Mouse (Mus musculus) retina, embryonic 14.5 days (tissue): ENCODE measurements at regions not wholly inside any gene's neighbourhood (a gene's known extent, or its start where the extent isn't known, plus 50 kb on each side); places are given as distances from the start of the nearest gene placed in this dataset.
"Not testable (repeated sequence)": the region's sequence is repeated elsewhere in the genome, so short reads cannot be mapped to it uniquely, and the experiment has no call there.

Experiments
- DNase-seq: peaks from one replicate; pipeline ENCODE4 v3.0.0-alpha.2; 2015; ENCODE audit warnings: low spot score

- DNase-seq, result no peak
These were observed 159.4 kb upstream of the Gm21897 start for GRCm38 (mm10) chr16:15157852-15158251.

GRCm38 (mm10) chr16:15175516-15175915, 141.7 kb upstream of the Gm21897 start:
- no peak for DNase-seq

GRCm38 (mm10) chr16:15185714-15186113, 131.5 kb upstream of the Gm21897 start:
- no peak for DNase-seq

DNA sequence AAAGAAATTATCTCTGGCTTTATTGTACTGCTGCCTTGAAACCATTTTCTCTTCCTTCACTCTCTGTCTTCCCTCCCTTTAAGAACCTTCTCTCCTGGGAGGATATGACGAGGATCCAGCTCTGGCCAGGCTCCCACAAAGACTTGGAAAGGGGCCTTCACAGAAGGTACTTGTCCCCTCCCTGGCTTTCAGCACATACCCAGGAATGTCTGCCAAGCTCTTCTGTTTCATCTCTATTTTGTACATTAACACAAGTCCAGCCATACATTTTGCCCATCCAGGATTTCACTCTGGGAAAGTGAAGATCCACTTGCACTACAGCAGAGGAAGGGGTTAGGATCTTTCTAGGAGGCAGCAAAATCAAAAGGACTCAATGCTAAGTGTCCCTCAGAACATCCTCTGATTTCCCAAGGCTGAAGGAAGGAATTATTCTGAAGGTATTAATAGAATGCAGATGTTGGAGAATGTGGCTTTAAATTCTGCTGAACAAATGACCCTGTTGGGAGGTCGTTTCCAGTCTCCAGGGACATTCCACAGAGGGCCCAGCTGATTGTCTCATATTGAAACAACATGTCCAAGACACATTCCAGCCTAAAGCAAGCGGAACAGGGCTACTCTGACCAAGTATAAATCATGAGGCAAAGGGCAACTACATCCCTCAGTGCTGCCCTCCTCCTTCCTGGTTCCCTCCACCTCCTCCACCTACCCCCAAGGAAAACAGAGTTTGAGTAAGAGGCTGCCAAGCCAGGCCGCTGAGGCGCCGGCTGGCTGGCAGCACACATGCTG, 122.1 kb upstream of the Gm21897 start:
- no peak for DNase-seq

DNA sequence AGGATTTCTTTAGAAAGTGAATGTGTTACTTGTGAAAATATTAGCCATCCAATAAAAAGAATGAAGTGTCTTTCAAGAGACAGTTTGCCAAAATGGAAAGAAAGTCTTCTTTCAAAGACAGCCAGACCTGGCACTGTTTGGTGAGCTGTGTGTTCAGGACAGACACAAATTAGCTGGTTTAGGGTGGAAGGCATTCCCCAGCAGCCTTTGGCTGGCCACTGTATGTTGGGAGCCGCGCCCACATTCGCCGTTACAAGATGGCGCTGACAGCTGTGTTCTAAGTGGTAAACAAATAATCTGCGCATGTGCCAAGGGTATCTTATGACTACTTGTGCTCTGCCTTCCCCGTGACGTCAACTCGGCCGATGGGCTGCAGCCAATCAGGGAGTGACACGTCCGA, 121.3 kb upstream of the Gm21897 start:
- not testable (repeated sequence) for DNase-seq

- no peak for DNase-seq
These were observed 120.4 kb upstream of the Gm21897 start for GRCm38 (mm10) chr16:15196855-15197254.

DNA sequence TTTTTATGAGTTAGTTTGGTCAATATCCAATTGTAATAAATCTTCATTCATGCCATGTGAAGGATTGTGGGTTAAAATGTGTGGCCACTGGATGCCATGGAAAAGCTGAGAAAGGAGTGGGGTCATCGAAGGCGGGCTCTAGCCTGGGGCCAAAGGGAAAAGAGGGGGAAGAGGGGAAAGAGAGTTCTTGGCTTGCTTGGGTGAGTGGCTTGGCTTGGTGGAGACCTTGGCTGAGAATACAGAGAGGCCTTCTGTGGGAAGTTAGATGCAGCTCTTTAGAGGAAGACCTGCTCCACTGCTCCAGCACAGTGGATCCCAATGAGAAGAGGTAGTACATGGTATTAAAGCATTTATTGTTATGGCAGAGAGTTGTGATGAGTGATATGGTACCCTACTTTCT, 101.3 kb upstream of the Gm21897 start:
- no peak for DNase-seq

DNA sequence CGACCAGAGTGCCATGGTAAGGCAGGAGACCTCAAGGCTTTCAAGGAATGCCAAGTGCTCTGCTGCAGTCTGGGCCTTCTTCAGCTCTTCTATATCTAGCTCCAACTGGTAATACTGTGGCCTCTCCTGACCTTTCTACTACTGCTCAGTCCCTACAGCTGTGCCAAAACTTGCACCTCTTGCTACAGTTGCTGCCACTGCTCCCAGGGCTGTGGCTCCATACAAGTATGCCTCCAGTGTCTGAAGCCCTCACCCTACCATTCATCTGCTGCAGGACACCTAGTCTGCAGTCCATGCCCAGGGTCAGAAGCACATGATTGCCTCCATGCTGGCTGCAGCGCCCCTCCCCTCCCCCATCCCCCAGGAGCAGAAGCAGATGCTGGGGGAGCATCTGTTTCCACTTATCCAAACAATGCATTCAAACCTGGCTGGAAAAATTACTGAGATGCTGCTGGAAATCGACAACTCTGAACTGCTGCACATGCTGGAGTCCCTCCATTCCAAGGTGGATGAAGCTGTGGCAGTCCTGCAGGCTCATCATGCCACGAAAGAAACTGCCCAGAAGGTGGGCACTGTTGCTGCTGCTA, 96.2 kb upstream of the Gm21897 start:
- peak; percentile 2 for DNase-seq

DNA sequence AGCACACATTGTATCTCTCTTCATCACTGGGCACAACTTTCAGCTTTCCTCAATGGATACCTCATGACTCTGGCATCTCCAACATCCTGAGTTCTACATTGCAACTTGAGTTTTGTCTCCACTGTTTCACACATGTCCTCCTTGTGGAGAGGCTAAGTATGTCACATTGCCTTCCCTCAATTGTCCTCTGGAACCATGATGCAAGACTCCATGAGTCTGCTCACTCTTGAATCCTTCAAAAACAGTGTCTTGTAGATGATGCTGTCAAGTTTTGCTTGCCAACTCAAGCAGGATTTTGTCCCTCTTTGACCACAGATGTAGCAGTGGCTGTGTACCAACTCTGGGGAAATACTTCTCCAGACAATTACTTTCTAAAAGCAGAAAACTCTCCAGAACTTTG, 79.4 kb upstream of the Gm21897 start:
- no peak for DNase-seq

GRCm38 (mm10) chr16:15238449-15238848, 78.8 kb upstream of the Gm21897 start:
- no peak for DNase-seq

DNA sequence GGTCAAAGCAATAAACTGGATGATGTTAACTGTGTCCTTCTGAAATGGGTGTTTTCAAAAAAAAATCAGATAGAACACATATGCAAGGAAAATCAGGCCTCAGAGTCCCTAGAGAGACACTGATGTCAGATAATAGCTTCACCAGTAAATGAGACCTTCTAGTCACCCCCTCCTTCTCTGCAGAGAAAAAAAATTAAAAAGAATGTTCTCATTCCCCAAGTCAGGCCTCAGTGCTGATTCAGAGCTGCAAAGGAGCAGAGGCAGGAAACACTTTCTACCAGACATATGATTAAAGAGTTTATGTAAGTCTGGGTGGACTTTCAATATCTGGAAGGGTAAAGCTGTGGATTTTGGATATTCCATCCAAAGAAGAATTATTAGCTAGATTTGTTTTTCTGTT, 67.1 kb upstream of the Gm21897 start:
- DNase-seq, result no peak

DNA sequence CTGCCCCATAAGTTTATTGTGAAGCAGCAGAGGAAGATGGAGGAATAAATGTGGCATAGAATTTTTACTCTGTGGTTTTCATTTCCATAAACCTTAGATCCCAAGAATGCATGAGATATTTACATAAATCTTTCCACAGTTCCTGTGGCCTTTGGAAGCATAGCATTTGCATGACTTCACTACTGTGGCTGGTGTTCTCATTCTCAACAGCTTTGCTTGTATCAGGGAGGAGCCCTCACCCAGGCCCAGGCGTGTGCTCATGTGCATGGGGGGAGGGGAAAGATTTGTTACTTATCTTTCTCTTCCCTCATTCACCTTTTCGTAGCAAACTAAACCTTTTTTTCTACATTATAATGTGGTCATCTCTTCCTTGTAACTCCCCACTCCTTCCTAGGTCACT, 65.6 kb upstream of the Gm21897 start:
- no peak for DNase-seq

DNA sequence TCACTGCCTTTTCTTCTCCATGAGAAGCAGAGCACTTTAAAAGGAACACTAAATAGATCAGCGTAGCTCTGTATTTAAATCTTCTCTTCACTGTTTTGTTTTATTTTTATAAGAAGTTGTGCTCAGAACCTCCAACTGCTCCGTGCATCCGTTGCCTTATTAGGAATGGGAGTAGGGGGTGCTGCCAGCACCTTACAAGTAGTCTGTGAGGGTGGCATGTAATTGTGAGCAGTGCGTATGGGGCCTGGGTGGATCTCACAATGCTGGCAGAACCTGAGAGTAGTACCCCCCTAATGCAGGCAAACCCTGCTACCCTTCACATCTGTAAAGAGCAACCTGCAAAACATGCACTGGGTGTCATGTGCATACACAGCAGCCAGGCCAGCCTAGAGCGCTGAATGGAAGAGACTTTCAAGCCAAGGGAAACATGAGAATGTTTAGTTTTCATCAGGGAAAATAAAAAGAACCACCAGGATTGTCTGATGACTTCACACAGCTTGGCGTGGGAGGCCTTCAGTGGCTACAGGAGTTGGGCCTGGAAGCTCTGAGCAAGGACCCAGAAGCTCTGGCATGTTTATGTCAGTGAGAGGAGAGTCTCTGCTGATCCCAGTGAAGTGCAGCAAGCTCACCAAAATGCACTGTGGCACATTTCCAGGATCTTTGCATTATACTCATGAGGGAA, 64.5 kb upstream of the Gm21897 start:
- DNase-seq, result no peak

DNA sequence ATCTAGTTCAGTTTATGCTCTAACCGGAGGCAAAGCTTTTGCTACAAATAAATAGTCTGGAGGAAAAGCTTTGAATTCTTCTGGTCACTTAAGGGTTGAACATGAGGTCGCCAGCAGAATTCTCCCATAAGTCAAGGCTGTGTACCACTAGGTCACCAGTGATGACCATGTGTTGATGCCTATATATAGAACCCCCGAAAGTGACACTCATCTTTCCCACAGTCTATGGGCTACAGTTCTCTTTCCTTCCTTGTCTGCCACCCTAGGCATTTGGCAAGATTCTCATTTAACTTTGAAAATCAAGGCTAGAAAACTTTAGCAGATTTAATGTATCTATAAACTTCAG, 63.9 kb upstream of the Gm21897 start:
- no peak for DNase-seq

DNA sequence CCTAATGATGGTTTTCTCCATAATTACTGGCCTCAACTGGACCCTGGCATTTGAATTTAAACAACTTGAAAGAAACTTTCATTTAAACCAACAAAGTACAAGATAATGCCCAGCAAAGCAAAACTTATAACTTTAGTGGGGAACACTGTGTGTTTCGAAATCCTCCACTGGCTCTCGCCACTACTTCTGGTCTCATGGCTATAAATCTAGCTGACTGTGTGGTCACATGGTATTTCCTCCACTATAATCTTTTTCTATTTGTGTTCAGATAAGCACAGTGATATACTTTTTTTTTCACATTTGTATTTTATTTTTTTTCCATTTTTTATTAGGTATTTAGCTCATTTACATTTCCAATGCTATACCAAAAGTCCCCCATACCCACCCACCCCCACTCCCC, 62.6 kb upstream of the Gm21897 start:
- DNase-seq, result no peak

GRCm38 (mm10) chr16:15259474-15259873, 57.8 kb upstream of the Gm21897 start:
- DNase-seq, result no peak

DNA sequence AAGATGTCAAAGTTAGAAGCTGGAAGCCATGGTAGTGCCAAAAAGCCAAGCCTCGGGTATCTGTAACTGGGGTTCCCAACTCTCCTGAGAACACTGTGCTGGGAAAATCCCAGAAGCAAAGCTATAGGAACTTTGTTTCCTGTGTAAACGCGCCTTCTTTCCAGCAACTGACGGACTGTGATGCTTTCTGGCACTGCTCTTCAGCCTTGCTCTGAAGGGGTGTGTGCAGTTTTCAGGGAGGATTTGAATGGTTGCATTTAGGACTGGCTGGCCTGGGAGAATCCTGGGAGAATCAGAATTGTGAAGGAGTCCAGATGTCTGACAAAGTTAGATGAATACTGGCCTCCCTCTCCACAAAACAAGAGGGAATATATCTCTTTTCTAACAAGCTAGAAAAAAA, 57.2 kb upstream of the Gm21897 start:
- DNase-seq, result no peak
